Mouse (Mus musculus) retina, postnatal 7 days (tissue): ENCODE results near the gene Kif2b.

Experiments used
- DNase-seq: peaks from one replicate; pipeline ENCODE4 v3.0.0-alpha.2; 2012; ENCODE audit warnings: low read depth, low spot score

The Kif2b gene

DNA sequence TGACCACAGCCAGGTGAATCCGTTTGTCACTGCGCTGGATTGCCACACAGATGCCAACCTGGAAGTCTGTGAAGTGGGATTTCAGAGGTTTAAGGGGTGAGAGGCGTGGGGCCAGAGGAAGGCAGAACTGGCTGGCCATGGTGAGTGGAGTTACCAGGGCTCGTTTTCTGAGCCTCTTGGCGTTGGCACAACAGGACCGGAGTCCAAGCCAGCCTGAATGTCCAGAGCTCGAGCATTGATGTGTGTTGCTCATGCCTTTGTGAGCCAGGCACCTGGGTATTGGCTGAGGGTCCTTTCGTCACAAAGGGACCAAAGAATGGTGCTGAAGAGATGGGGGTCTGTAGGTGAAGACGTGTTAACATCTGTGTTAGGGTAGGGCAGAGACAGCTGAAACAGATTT is at the start of gene Kif2b:
TSS of gene Kif2b (minus strand) at position 242 of the 400 bp plus-strand sequence.
- DNase-seq: no peak

DNA sequence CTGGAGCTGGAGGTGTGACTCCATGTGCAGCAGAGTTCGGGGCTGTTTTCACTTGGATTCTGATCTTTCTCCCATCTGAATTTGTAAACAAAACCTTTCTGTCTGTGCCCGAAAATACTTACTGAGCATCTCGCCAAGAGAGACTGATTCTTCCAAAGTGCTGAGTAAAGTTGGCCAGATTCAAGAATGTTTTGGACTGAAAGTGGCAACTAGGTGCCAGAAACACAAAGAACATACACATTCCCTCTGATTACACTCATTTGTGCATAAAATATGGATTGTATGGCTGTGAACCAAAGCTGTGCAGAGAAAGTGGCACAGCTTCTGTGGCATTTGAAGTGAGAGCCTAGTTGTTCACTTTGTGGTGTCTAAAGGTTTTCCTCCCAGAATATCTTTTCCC is 15.7 kb upstream of the Kif2b start:
- no peak for DNase-seq

DNA sequence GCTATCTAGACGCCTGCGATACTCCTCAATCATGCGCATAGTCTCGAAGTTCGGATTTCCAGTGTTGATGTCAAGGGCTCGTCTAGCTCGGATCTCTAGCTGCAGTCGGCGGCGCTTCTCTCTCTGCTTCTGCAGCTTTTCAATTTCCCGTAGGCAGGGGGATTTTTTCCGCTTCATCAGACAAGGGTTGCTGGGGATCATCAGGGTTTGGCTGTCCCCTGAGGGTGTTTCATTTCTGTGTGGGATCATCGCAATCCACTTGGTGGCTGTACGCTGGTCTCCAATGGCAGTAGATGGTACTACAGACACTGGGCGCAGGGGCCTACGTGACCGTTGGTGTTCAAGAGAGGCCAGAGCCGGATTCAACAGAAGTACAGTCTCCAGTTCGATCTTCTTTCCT is 502 bp downstream of the Kif2b start:
- no peak for DNase-seq

GRCm38 (mm10) chr11:91575406-91575805 is 2.0 kb downstream of the Kif2b start:
- DNase-seq: no peak

GRCm38 (mm10) chr11:91574477-91574876 is 2.9 kb downstream of the Kif2b start:
- no peak for DNase-seq

- no peak for DNase-seq
Measured at GRCm38 (mm10) chr11:91530737-91531136, 46.6 kb downstream of the Kif2b start.
